Mouse (Mus musculus): ENCODE results near the gene Mettl5.

GRCm38 (mm10) chr2:69825898-69826297, 59.5 kb downstream of the Mettl5 start:
- TF ChIP-seq CTCF (IDR thresholded peaks at IDR 0.05; ENCODE audit: extremely low read depth, insufficient read length, insufficient replicate concordance, low read depth, low read length), result no peak
- no peak for TF ChIP-seq POLR2A (IDR thresholded peaks at IDR 0.05; ENCODE audit: low read depth, low read length)
